Mouse (Mus musculus) stomach, postnatal 0 days (tissue): ENCODE results near the gene Cavin3.

ENCODE experiments used
- CTCF ChIP-seq: IDR thresholded peaks from 2 replicates; pipeline ENCODE4 v1.5.1; 2016; ENCODE audit warnings: antibody characterized with exemption, low read depth, mild to moderate bottlenecking, moderate library complexity
- EP300 ChIP-seq: optimal IDR thresholded peaks from 2 replicates; pipeline ENCODE3; 2016; ENCODE audit warnings: antibody characterized with exemption

GRCm38 (mm10) chr7:105497881-105498280, 15.8 kb upstream of the Cavin3 start:
- TF ChIP-seq CTCF (no peak), EP300 (no peak)
